Mouse (Mus musculus) liver, embryonic 11.5 days (tissue): ENCODE data around the gene Gm11627. TPM values are rescaled to one million over a fixed set of nuclear protein-coding genes. Genes with fewer than 3 reads are reported as not detected.

Experiments used
- ATAC-seq: fragments of 200-750 bp; cut with Nextera tagmentation; replicated peaks from 2 replicates; pipeline ENCODE4 v1.8.0; 2017; ENCODE audit warnings: moderate number of reproducible peaks, mild to moderate bottlenecking, moderate TSS enrichment, moderate library complexity; ENCODE audit not compliant: low FRiP score
- DNase-seq: peaks from one replicate; pipeline ENCODE4 v3.0.0-alpha.2; 2017; ENCODE audit warnings: low spot score
- H3K27ac ChIP-seq: fragments of 300-500 bp; sonication (generic); 2 replicates; pipeline ENCODE4 v1.5.1; 2014; ENCODE audit warnings: mild to moderate bottlenecking, low read depth, low read length, control low read depth
- H3K27me3 ChIP-seq: fragments of 300-500 bp; sonication (generic); replicated peaks from 2 replicates; pipeline ENCODE4 v1.6.1; 2014; ENCODE audit warnings: low read length, mixed read lengths; ENCODE audit not compliant: control insufficient read depth, insufficient read depth
- H3K36me3 ChIP-seq: fragments of 300-500 bp; sonication (generic); 2 replicates; pipeline ENCODE4 v1.6.1; 2014; ENCODE audit warnings: mild to moderate bottlenecking, low read length, moderate library complexity, mixed read lengths; ENCODE audit not compliant: control insufficient read depth, insufficient read depth
- H3K4me1 ChIP-seq: fragments of 300-500 bp; sonication (generic); replicated peaks from 2 replicates; pipeline ENCODE4 v1.6.1; 2014; ENCODE audit warnings: low read length, mixed read lengths; ENCODE audit not compliant: control insufficient read depth, insufficient read depth
- H3K4me2 ChIP-seq: fragments of 300-500 bp; sonication (generic); 2 replicates; pipeline ENCODE4 v1.6.1; 2014; ENCODE audit warnings: mild to moderate bottlenecking, control low read depth, moderate library complexity
- H3K4me3 ChIP-seq: fragments of 300-500 bp; sonication (generic); 2 replicates; pipeline ENCODE4 v1.5.1; 2014; ENCODE audit warnings: low read depth, low read length, control low read depth
- H3K9ac ChIP-seq: fragments of 300-500 bp; sonication (generic); 2 replicates; pipeline ENCODE4 v1.6.1; 2014; ENCODE audit warnings: low read depth, low read length, control low read depth
- H3K9me3 ChIP-seq: fragments of 300-500 bp; sonication (generic); 2 replicates; pipeline ENCODE4 v1.6.1; 2016; ENCODE audit warnings: low read length, inconsistent platforms, mixed read lengths; ENCODE audit not compliant: control insufficient read depth
- WGBS: fragments of 180-500 bp; shearing (Covaris S2); extraction: QIAGEN DNeasy Blood & Tissue Kit; methylation state at CpG from one replicate; pipeline ENCODE4 v1.1.7; 2014; 5-methylcytosine and 5-hydroxymethylcytosine counted together
- polyA plus RNA-seq: library from polyadenylated mRNA; unstranded; fragments of >200 nt; fragmentation: Nextera tagmentation; extraction: Ambion mirVana; gene quantifications from 2 replicates; pipeline ENCODE4 v1.2.1, GENCODE M21; 2014

The Gm11627 gene
- polyA plus RNA-seq, 1 experiment from 2014 or later: 1.4 TPM

DNA sequence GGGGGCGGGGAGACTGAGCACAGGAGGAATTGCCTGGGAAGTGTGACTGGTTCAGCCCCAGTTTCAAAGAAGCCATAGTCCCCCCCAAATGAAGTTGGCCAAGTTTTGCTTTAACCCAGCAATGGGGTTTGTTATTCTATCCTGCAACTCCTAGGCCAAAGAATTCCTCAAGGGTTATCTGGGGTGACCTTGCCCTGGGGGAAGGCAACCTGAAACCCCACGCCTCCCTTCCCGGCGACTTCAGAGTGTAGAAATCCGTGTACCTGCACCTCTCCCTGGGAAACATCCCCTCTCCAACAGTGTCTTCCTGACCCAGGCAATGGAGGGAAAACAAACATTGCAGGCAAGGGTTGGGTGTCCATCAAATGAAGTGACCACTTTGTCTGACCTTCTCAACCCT is 3.5 kb upstream of the Gm11627 start:
- H3K27ac ChIP-seq: no peak overlapping the region
- H3K36me3 ChIP-seq: no peaks in the 10 kb centered on the region
- no peaks in the 10 kb centered on the region for H3K9me3 ChIP-seq
- DNase-seq (no peak), ATAC-seq (no peak)
- H3K9ac ChIP-seq: no peak overlapping the region
- no peaks in the 10 kb centered on the region; the same call in 1 of the 2 replicates for H3K4me1 ChIP-seq
- 21% methylated on average over 5 of the region's 5 CpGs for WGBS
- no peak overlapping the region for H3K4me3 ChIP-seq
- H3K27me3 ChIP-seq: peaks cover 11% of the 10 kb centered on the region
- H3K4me2 ChIP-seq: no peak overlapping the region

DNA sequence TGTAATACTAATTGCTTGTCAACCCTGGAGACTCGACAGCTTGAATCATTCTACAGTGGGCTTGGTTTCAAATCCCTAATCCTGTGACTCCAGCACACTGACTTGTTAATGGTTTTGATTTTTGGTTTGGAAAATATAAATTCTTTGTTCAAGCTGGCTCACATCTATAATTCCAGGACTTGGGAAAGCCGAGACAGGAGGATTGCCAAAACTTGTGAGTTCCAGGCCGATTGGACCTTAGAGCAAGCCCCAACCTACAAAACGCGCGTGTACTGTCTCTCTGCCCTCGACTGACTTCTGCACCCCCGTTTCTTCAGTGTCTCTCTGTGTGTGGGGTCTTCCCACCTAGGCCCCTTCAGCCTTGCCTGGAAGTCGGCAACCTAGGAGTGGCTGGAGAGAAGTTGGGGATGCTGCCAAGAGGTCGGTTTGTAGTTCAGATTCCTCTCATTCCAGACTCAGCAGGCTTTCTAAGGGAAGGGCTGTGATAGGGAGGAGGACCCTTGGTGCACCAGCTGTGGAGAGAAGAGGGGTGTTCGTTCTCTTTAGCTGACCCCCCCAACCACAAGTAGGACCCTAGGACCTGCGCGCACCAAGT is 2.9 kb upstream of the Gm11627 start:
- H3K4me2 ChIP-seq: no peak overlapping the region
- H3K4me1 ChIP-seq: peaks cover 2% of the 10 kb centered on the region; the same call in 1 of the 2 replicates
- DNase-seq (no peak), ATAC-seq (no peak)
- no peak overlapping the region for H3K4me3 ChIP-seq
- H3K9ac ChIP-seq: no peak overlapping the region
- H3K9me3 ChIP-seq: no peaks in the 10 kb centered on the region
- no peaks in the 10 kb centered on the region for H3K36me3 ChIP-seq
- 30% methylated on average over 13 of the region's 13 CpGs for WGBS
- peaks cover 11% of the 10 kb centered on the region for H3K27me3 ChIP-seq
- no peak overlapping the region for H3K27ac ChIP-seq

DNA sequence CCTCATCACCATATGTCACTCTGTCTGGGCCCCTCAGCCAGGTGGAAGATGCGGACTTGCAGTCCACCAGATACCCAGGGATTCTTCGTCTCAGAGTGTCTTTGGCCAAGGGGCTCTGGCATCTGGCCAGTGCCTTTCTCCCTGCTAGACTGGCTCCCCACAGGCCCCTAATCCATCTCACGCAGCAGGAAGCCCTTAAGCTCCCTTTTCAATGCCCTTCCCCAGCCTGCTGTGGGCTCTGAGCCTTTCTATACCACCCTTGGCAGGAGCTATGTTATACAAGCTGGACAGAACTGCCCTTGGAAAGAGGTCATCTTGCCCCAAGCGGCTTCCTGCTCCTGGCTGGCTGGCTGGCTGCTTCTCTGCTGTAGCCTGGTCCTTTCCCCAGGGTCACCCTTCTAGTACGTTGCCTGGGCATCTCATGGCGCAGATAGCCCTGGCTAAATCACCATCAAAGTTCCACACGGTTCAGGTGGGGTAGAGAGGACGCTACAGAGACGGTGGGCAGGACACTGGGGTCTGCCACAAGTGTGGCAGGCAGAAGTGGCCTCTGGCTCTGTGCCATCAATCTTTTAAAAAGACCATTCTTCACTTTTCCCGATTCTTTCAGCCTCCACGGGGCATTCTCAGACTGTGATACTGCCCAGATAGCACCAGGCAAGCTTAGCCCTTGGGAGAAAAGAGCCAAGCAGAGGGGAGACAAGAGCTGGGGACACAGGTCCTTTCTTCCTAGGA is 2.2 kb upstream of the Gm11627 start:
- Histone ChIP-seq H3K9me3 (no peaks in the 10 kb centered on the region), H3K4me1 (peaks cover 2% of the 10 kb centered on the region; the same call in 1 of the 2 replicates), H3K9ac (no peak overlapping the region), H3K36me3 (no peaks in the 10 kb centered on the region), H3K27me3 (peaks cover 11% of the 10 kb centered on the region), H3K4me2 (no peak overlapping the region), H3K27ac (no peak overlapping the region), H3K4me3 (no peak overlapping the region)
- no peak for ATAC-seq
- DNase-seq: no peak
- WGBS: 34% methylated on average over 11 of the region's 11 CpGs

DNA sequence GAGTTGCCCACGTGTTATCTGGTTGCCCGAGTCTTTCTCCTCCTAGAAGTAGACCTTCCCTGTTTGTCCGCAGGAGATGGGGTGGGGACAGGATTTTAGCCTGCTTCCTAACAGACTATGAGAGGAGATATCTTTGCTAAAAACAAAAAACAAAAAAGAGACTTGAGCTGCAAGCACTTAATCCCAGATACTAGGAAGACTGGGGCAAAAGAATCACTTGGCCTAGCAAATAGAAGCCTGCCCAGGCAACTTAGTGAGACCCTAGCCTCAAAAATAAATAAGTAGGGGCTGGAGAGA is 721 bp upstream of the Gm11627 start:
- Histone ChIP-seq H3K27ac (no peak overlapping the region; the same call in 1 of the 2 replicates), H3K4me3 (no peak overlapping the region)
- WGBS: 54% methylated on average over 3 of the region's 3 CpGs

DNA sequence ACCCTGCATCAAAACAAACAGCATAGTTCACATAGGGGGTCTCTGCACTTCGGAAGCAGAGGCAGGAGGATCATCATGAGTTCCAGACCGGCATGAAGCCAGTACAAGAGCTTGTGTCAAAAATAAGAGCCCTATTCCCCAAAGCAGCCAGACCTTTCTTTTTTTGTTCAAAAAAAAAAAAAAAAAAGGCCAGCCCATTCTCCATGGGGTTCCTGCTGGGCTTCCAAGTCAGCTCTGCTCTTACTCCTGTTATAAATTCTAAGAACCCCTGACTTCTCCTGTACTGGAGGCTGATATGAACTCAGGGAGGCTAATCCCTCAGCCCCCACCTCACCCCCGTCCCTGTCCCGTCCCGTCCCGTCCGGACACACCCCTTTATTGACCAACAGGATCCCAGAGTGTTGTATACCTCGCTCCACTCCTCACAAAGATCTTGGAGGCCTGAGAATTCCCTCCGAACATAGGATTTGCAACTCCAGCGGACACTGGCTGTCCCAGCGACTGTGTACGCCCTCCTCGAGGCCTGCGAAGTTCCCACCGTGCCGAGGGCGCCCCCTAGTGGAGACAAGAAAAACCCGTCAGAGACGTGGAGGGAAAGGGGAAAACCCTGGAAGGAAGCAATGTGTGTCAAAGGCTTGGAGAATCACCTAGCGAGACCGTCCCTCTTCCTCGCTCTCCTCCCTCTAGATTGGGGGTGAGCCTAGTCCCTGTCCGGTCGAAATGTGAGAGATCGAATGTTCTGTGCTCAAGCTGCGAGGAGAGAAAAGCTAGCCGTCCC is 731 bp downstream of the Gm11627 start:
- Histone ChIP-seq H3K9ac (peak overlapping the region; percentile 37), H3K27ac (no peak overlapping the region), H3K27me3 (peaks cover 11% of the 10 kb centered on the region)

More for the DNA sequence above, 721 bp upstream of the Gm11627 start:
- Histone ChIP-seq H3K36me3 (no peaks in the 10 kb centered on the region), H3K9ac (no peak overlapping the region), H3K4me2 (peak overlapping the region; percentile 67), H3K9me3 (no peaks in the 10 kb centered on the region), H3K27me3 (peaks cover 11% of the 10 kb centered on the region), H3K4me1 (peaks cover 2% of the 10 kb centered on the region; the same call in 1 of the 2 replicates)
- ATAC-seq (no peak), DNase-seq (no peak)

DNA sequence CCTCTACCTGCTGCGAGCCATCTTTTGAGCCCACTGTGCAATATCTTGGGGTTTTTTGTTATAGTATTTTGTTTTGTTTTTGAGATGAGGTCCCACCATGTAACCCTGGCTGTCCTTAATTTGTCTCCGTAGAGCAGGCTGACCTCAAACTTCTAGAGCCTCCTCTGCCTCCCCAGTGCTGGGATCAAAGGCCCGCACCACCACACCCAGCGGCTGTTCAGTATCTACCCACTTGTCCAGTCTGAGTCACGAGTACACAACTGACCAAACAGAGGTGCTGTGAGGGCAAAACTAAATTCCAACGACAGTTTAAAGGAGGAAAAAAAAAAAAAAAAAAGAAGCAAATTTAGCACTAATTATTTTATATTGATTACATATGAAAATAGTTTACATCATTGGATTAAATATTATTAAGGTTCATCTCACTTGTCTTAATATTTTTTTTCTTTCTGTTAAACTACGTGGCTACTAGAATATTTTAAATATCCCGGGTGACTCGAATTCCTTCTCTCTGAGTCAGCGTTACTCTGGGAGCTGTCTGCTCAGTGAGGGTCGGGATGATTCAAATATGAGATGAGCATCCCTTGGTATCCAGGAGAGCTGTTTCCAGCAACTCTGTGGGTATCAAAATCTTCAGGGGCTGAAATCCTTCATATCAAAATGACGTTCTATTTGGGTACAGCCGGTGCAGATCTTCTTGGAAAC is 3.1 kb downstream of the Gm11627 start:
- no peak for ATAC-seq
- no peak overlapping the region for H3K27ac ChIP-seq
- no peaks in the 10 kb centered on the region; the same call in 1 of the 2 replicates for H3K27me3 ChIP-seq
- peaks cover 2% of the 10 kb centered on the region; the same call in 1 of the 2 replicates for H3K4me1 ChIP-seq
- H3K4me2 ChIP-seq: no peak overlapping the region
- H3K9ac ChIP-seq: no peak overlapping the region
- WGBS: 60% methylated on average over 13 of the region's 13 CpGs
- no peaks in the 10 kb centered on the region for H3K9me3 ChIP-seq
- no peak for DNase-seq
- no peaks in the 10 kb centered on the region for H3K36me3 ChIP-seq
- no peak overlapping the region for H3K4me3 ChIP-seq

More for the DNA sequence above, 731 bp downstream of the Gm11627 start:
- DNase-seq (peak; percentile 85), ATAC-seq (peak; percentile 51; the same call in 1 of the 2 replicates)
- Histone ChIP-seq H3K9me3 (no peaks in the 10 kb centered on the region), H3K4me3 (peak overlapping the region; percentile 37), H3K36me3 (no peaks in the 10 kb centered on the region), H3K4me2 (peak overlapping the region; percentile 67), H3K4me1 (peaks cover 2% of the 10 kb centered on the region; the same call in 1 of the 2 replicates)
- WGBS: 9% methylated on average over 27 of the region's 27 CpGs

DNA sequence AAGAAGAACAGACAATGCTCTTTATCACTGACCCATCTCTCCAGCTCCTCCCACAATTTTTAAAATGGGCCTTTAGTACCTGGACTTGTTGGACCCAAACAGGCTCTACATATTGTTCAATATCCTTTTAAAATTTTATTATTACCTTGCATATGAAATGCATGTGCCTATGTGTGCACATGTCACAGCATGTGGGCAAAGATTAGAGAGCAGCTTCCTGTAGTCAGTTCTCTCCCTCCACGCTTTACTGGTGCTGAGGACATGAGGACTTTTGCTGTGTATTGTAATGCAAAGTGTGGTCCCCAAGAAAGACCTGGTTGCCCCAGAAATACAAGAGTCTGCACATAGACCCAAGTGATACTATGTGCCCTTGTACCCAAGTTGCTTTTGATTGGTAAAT is 4.2 kb downstream of the Gm11627 start:
- no peak overlapping the region for H3K4me3 ChIP-seq
- H3K9ac ChIP-seq: no peak overlapping the region
- 67% methylated on average over 1 of the region's 1 CpGs for WGBS

More for the DNA sequence above, 4.2 kb downstream of the Gm11627 start:
- H3K27me3 ChIP-seq: no peaks in the 10 kb centered on the region; the same call in 1 of the 2 replicates
- H3K4me1 ChIP-seq: peaks cover 2% of the 10 kb centered on the region; the same call in 1 of the 2 replicates
- H3K36me3 ChIP-seq: no peaks in the 10 kb centered on the region
- H3K4me2 ChIP-seq: no peak overlapping the region
- DNase-seq (no peak), ATAC-seq (no peak)
- no peak overlapping the region for H3K27ac ChIP-seq
- H3K9me3 ChIP-seq: no peaks in the 10 kb centered on the region
